Mouse (Mus musculus) hindbrain, embryonic 10.5 days (tissue): Measurements from ENCODE around the gene Mdga1. TPM values are rescaled to one million over a fixed set of nuclear protein-coding genes. Genes with fewer than 3 reads are reported as not detected.
A peak's percentile ranks its signal among the peaks of the same experiment; 100 is the strongest.

Experiments used
- DNase-seq: peaks from one replicate; pipeline ENCODE4 v3.0.0-alpha.2; 2017; ENCODE audit warnings: low spot score
- H3K27ac ChIP-seq: fragments of 300-500 bp; sonication (generic); 2 replicates; pipeline ENCODE4 v1.5.1; 2016; ENCODE audit warnings: mild to moderate bottlenecking, moderate library complexity
- H3K27me3 ChIP-seq: fragments of 300-500 bp; sonication (generic); 2 replicates; pipeline ENCODE4 v1.6.1; 2016; ENCODE audit warnings: mild to moderate bottlenecking; ENCODE audit not compliant: poor library complexity, insufficient read depth, severe bottlenecking
- H3K36me3 ChIP-seq: fragments of 300-500 bp; sonication (generic); 2 replicates; pipeline ENCODE4 v1.6.1; 2016; ENCODE audit warnings: mild to moderate bottlenecking, moderate library complexity
- H3K4me1 ChIP-seq: fragments of 300-500 bp; sonication (generic); replicated peaks from 2 replicates; pipeline ENCODE4 v1.6.1; 2016; ENCODE audit warnings: mild to moderate bottlenecking
- H3K4me3 ChIP-seq: fragments of 300-500 bp; sonication (generic); 2 replicates; pipeline ENCODE4 v1.5.1; 2016; ENCODE audit warnings: mild to moderate bottlenecking, moderate library complexity
- H3K9me3 ChIP-seq: fragments of 300-500 bp; sonication (generic); 2 replicates; pipeline ENCODE4 v1.6.1; 2016; ENCODE audit warnings: mild to moderate bottlenecking, moderate library complexity
- WGBS: fragments of 180-500 bp; shearing (Covaris S2); methylation state at CpG from one replicate; pipeline ENCODE4 v1.1.7; 2016; 5-methylcytosine and 5-hydroxymethylcytosine counted together
- polyA plus RNA-seq: library from polyadenylated mRNA; unstranded; fragments of >200 nt; fragmentation: Nextera tagmentation; extraction: Ambion mirVana; gene quantifications from 2 replicates; pipeline ENCODE4 v1.2.1, GENCODE M21; 2016

The Mdga1 gene
- polyA plus RNA-seq, 1 experiment from 2014 or later: 5.1 TPM

- WGBS: 74% methylated on average over 5 of the region's 5 CpGs
Observed at GRCm38 (mm10) chr17:29904694-29905093, 65.2 kb downstream of the Mdga1 start.

GRCm38 (mm10) chr17:29902406-29903155 is 67.3 kb downstream of the Mdga1 start:
- 78% methylated on average over 16 of the region's 16 CpGs for WGBS
- H3K9me3 ChIP-seq: no peaks in the 10 kb centered on the region
- H3K27me3 ChIP-seq: 0 out of 2 replicates have a peak, but pooled peaks cover 2% of the 10 kb centered on the region
- no peak overlapping the region for H3K27ac ChIP-seq
- no peak for DNase-seq
- peaks cover 25% of the 10 kb centered on the region for H3K4me1 ChIP-seq
- no peaks in the 10 kb centered on the region for H3K36me3 ChIP-seq
- no peak overlapping the region for H3K4me3 ChIP-seq

More at GRCm38 (mm10) chr17:29904694-29905093, 65.2 kb downstream of the Mdga1 start:
- H3K4me1 ChIP-seq: peaks cover 23% of the 10 kb centered on the region
- H3K36me3 ChIP-seq: no peaks in the 10 kb centered on the region
- H3K27me3 ChIP-seq: 0 out of 2 replicates have a peak, but pooled peaks cover 2% of the 10 kb centered on the region
- no peak overlapping the region for H3K27ac ChIP-seq
- no peaks in the 10 kb centered on the region for H3K9me3 ChIP-seq
- DNase-seq: no peak
- H3K4me3 ChIP-seq: no peak overlapping the region

- no peaks in the 10 kb centered on the region for H3K36me3 ChIP-seq
- no peak overlapping the region for H3K27ac ChIP-seq
- WGBS: 96% methylated on average over 5 of the region's 5 CpGs
- H3K4me1 ChIP-seq: peaks cover 47% of the 10 kb centered on the region
- 0 out of 2 replicates have a peak, but pooled peaks cover 2% of the 10 kb centered on the region for H3K27me3 ChIP-seq
- H3K4me3 ChIP-seq: no peak overlapping the region
- DNase-seq: no peak
- H3K9me3 ChIP-seq: no peaks in the 10 kb centered on the region
Observed at GRCm38 (mm10) chr17:29900289-29900688, 69.6 kb downstream of the Mdga1 start.

- 0 out of 2 replicates have a peak overlapping the region, but pooled peaks have one; percentile 3 for H3K4me3 ChIP-seq
- H3K27me3 ChIP-seq: peaks cover 20% of the 10 kb centered on the region
- peaks cover 38% of the 10 kb centered on the region for H3K4me1 ChIP-seq
- peak; percentile 54 for DNase-seq
- H3K27ac ChIP-seq: peak overlapping the region; percentile 76
- H3K36me3 ChIP-seq: no peaks in the 10 kb centered on the region
- H3K9me3 ChIP-seq: no peaks in the 10 kb centered on the region
- WGBS: 10% methylated on average over 7 of the region's 7 CpGs
Observed at GRCm38 (mm10) chr17:29896181-29897054, 73.5 kb downstream of the Mdga1 start.

- WGBS: 75% methylated on average over 5 of the region's 5 CpGs
Observed at GRCm38 (mm10) chr17:29895566-29895965, 74.3 kb downstream of the Mdga1 start.

GRCm38 (mm10) chr17:29894965-29895364 is 74.9 kb downstream of the Mdga1 start:
- Histone ChIP-seq H3K9me3 (no peaks in the 10 kb centered on the region), H3K36me3 (no peaks in the 10 kb centered on the region), H3K4me1 (peaks cover 39% of the 10 kb centered on the region), H3K4me3 (no peak overlapping the region), H3K27me3 (peaks cover 34% of the 10 kb centered on the region), H3K27ac (0 out of 2 replicates have a peak overlapping the region, but pooled peaks have one; percentile 76)
- 79% methylated on average over 5 of the region's 5 CpGs for WGBS
- DNase-seq: no peak

More at GRCm38 (mm10) chr17:29895566-29895965, 74.3 kb downstream of the Mdga1 start:
- H3K27me3 ChIP-seq: peaks cover 28% of the 10 kb centered on the region
- H3K27ac ChIP-seq: peak overlapping the region; percentile 76; the same call in 1 of the 2 replicates
- H3K36me3 ChIP-seq: no peaks in the 10 kb centered on the region
- no peaks in the 10 kb centered on the region for H3K9me3 ChIP-seq
- H3K4me1 ChIP-seq: peaks cover 38% of the 10 kb centered on the region
- H3K4me3 ChIP-seq: no peak overlapping the region
- no peak for DNase-seq

GRCm38 (mm10) chr17:29890451-29891110 is 79.3 kb downstream of the Mdga1 start:
- H3K27ac ChIP-seq: no peak overlapping the region
- no peaks in the 10 kb centered on the region for H3K36me3 ChIP-seq
- H3K4me1 ChIP-seq: peaks cover 61% of the 10 kb centered on the region
- 65% methylated on average over 7 of the region's 7 CpGs for WGBS
- no peak overlapping the region for H3K4me3 ChIP-seq
- no peak for DNase-seq
- H3K9me3 ChIP-seq: no peaks in the 10 kb centered on the region
- peaks cover 76% of the 10 kb centered on the region for H3K27me3 ChIP-seq

GRCm38 (mm10) chr17:29888981-29889980 is 80.6 kb downstream of the Mdga1 start:
- Histone ChIP-seq H3K9me3 (no peaks in the 10 kb centered on the region), H3K36me3 (no peaks in the 10 kb centered on the region), H3K4me1 (peaks cover 61% of the 10 kb centered on the region), H3K4me3 (peak overlapping the region; percentile 74), H3K27me3 (peaks cover 81% of the 10 kb centered on the region), H3K27ac (peak overlapping the region; percentile 89)
- WGBS: under 1% methylated on average over 67 of the region's 67 CpGs
- DNase-seq: peak; percentile 70

- Histone ChIP-seq H3K4me3 (peak overlapping the region; percentile 74), H3K27me3 (peaks cover 91% of the 10 kb centered on the region), H3K9me3 (no peaks in the 10 kb centered on the region), H3K27ac (peak overlapping the region; percentile 89), H3K36me3 (no peaks in the 10 kb centered on the region), H3K4me1 (peaks cover 72% of the 10 kb centered on the region)
- DNase-seq: peak; percentile 74
- WGBS: under 1% methylated on average over 93 of the region's 93 CpGs
Observed at GRCm38 (mm10) chr17:29887881-29888826, 81.7 kb downstream of the Mdga1 start.

- Histone ChIP-seq H3K9me3 (no peaks in the 10 kb centered on the region), H3K4me1 (peaks cover 72% of the 10 kb centered on the region), H3K36me3 (no peaks in the 10 kb centered on the region), H3K4me3 (peak overlapping the region; percentile 74), H3K27me3 (peaks cover 89% of the 10 kb centered on the region), H3K27ac (peak overlapping the region; percentile 89)
- peak; percentile 79 for DNase-seq
- WGBS: under 1% methylated on average over 57 of the region's 57 CpGs
Observed at GRCm38 (mm10) chr17:29887271-29887880, 82.5 kb downstream of the Mdga1 start.
